Mouse (Mus musculus) embryo, embryonic 11 days (tissue): ENCODE results near the gene Col8a2.

Experiments used
- DNase-seq: peaks from one replicate; pipeline ENCODE4 v3.0.0-alpha.2; 2015

Gene Col8a2

DNA sequence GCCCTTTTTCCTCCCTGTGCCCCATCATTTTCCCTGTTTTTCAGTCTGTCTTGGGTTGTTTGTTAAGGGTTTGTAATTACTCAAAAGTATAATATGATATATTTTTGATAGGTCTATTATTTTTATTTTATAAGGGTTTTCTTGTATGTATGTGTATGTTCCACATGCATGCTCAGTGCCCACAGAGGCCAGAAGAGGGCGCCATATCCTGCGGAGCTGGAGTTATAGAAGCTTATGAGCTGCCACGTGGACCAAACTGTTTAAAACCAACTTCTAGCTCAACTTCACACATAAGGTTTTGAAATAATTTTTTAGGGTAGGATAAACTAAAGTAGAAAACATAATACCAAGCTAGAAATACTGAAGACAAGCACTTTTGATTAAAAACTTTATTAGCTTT, 45.8 kb downstream of the Col8a2 start:
- peak; percentile 30 for DNase-seq

GRCm38 (mm10) chr4:126339461-126339860, 52.9 kb downstream of the Col8a2 start:
- no peak for DNase-seq

- no peak for DNase-seq
Observed at GRCm38 (mm10) chr4:126343451-126343850, 56.9 kb downstream of the Col8a2 start.

GRCm38 (mm10) chr4:126360069-126360468, 73.5 kb downstream of the Col8a2 start:
- no peak for DNase-seq
